Mouse (Mus musculus) heart, adult 2 months (tissue): ENCODE data around the gene Lrrc58.

ENCODE experiments used
- CTCF ChIP-seq: fragments of 200-600 bp; IDR thresholded peaks from 2 replicates; pipeline ENCODE4 v1.8.1; 2022; ENCODE audit warnings: antibody characterized with exemption, mild to moderate bottlenecking, moderate library complexity
- POLR2A ChIP-seq: fragments of 200-500 bp; IDR thresholded peaks from 2 replicates; pipeline ENCODE4 v1.6.1; 2011; ENCODE audit warnings: mild to moderate bottlenecking, low read depth, low read length, control low read depth; ENCODE audit not compliant: insufficient read depth

GRCm38 (mm10) chr16:37847081-37847480 is 21.1 kb upstream of the Lrrc58 start:
- TF ChIP-seq CTCF (no peak), POLR2A (no peak)
